ENCODE assay signal across 7 mouse cellular contexts in genomic region chr7:45538163-45539041, GRCm38 (mm10). TPM values are rescaled to one million over a fixed set of nuclear protein-coding genes. Genes with fewer than 3 reads are reported as not detected.
DNase-seq lines count a peak whose midpoint lies in the region; ATAC-seq and TF ChIP-seq lines count a peak whose summit lies in the region.

No protein-coding gene starts in this region.

- 4% methylated on average over 28 of the region's 29 CpGs for WGBS in heart, embryonic 11.5 days (ENCODE audit: insufficient replicate concordance)
- 2% methylated on average over 29 of the region's 29 CpGs for WGBS in kidney, embryonic 16.5 days
- WGBS in liver, adult 2 months: 4% methylated on average over 29 of the region's 29 CpGs
- WGBS in midbrain, embryonic 16.5 days: under 1% methylated on average over 28 of the region's 29 CpGs

- no peak overlapping the region for H3K27ac ChIP-seq in heart, embryonic 11.5 days (ENCODE audit: low read depth, low read length)
- peak overlapping the region; percentile 43; the same call in 1 of the 2 replicates for H3K27ac ChIP-seq in kidney, embryonic 16.5 days (ENCODE audit: low read length)
- peak overlapping the region; percentile 1; the same call in 1 of the 2 replicates for H3K27ac ChIP-seq in liver, adult 2 months (replicated peaks; ENCODE audit: insufficient read depth, low read depth, low read length)
- peak overlapping the region; percentile 74 for H3K27ac ChIP-seq in midbrain, embryonic 16.5 days (ENCODE audit: low read length)

- H3K36me3 ChIP-seq in heart, embryonic 11.5 days (ENCODE audit: control insufficient read depth, insufficient read depth, low read length): no peaks in the 10 kb centered on the region
- H3K36me3 ChIP-seq in kidney, embryonic 16.5 days (ENCODE audit: insufficient read depth, low read length): no peaks in the 10 kb centered on the region
- H3K36me3 ChIP-seq in liver, adult 2 months (ENCODE audit: control insufficient read depth, insufficient read depth, low read length): no peaks in the 10 kb centered on the region
- no peaks in the 10 kb centered on the region for H3K36me3 ChIP-seq in midbrain, embryonic 16.5 days (ENCODE audit: control insufficient read depth, insufficient read depth, low read length)

- 0 out of 2 replicates have a peak, but pooled peaks have one; percentile 19 for TF ChIP-seq POLR2A in liver, adult 2 months (IDR thresholded peaks at IDR 0.05; ENCODE audit: extremely low read depth, insufficient read depth, low read length)

- no peak for TF ChIP-seq CTCF in liver, adult 2 months (IDR thresholded peaks at IDR 0.05; ENCODE audit: low read depth, low read length)

- H3K9me3 ChIP-seq in heart, embryonic 11.5 days (replicated peaks; ENCODE audit: control insufficient read depth, low read length): no peaks in the 10 kb centered on the region
- no peaks in the 10 kb centered on the region for H3K9me3 ChIP-seq in kidney, embryonic 16.5 days (ENCODE audit: low read length)
- no peaks in the 10 kb centered on the region for H3K9me3 ChIP-seq in midbrain, embryonic 16.5 days (replicated peaks; ENCODE audit: control insufficient read depth, low read length, poor library complexity, severe bottlenecking)

- peak overlapping the region; percentile 55 for H3K4me3 ChIP-seq in heart, embryonic 11.5 days (ENCODE audit: low read depth, low read length)
- peak overlapping the region; percentile 61 for H3K4me3 ChIP-seq in kidney, embryonic 16.5 days (ENCODE audit: low read length)
- peak overlapping the region; percentile 58 for H3K4me3 ChIP-seq in liver, adult 2 months (ENCODE audit: insufficient read depth, low read depth, low read length)
- H3K4me3 ChIP-seq in midbrain, embryonic 16.5 days (ENCODE audit: low read depth, low read length): peak overlapping the region; percentile 55

- H3K9ac ChIP-seq in heart, embryonic 11.5 days (ENCODE audit: low read depth, low read length): peak overlapping the region; percentile 62
- H3K9ac ChIP-seq in kidney, embryonic 16.5 days (replicated peaks; ENCODE audit: low read length): peak overlapping the region; percentile 68
- peak overlapping the region; percentile 65 for H3K9ac ChIP-seq in liver, adult 2 months (ENCODE audit: low read depth, low read length)
- H3K9ac ChIP-seq in midbrain, embryonic 16.5 days (ENCODE audit: low read depth, low read length): peak overlapping the region; percentile 82

- H3K4me2 ChIP-seq in heart, embryonic 11.5 days: peak overlapping the region; percentile 90
- peak overlapping the region; percentile 83 for H3K4me2 ChIP-seq in kidney, embryonic 16.5 days (replicated peaks; ENCODE audit: low read depth, low read length)
- peak overlapping the region; percentile 78 for H3K4me2 ChIP-seq in midbrain, embryonic 16.5 days (ENCODE audit: low read length)

- peak; percentile 60; the same call in 1 of the 2 replicates for ATAC-seq in heart, embryonic 11.5 days (replicated peaks; ENCODE audit: insufficient number of reproducible peaks, low FRiP score, low TSS enrichment)
- ATAC-seq in kidney, embryonic 16.5 days (ENCODE audit: low FRiP score, low TSS enrichment): peak; percentile 78
- peak; percentile 92 for ATAC-seq in midbrain, embryonic 16.5 days

- H3K79me2 ChIP-seq in liver, adult 2 months (ENCODE audit: control insufficient read depth, insufficient read depth, low read length): no peaks in the 10 kb centered on the region

- H3K27me3 ChIP-seq in heart, embryonic 11.5 days (ENCODE audit: control insufficient read depth, insufficient read depth, low read length): no peaks in the 10 kb centered on the region
- H3K27me3 ChIP-seq in kidney, embryonic 16.5 days (ENCODE audit: insufficient read depth, low read length): no peaks in the 10 kb centered on the region
- no peaks in the 10 kb centered on the region for H3K27me3 ChIP-seq in liver, adult 2 months (ENCODE audit: control insufficient read depth, insufficient read depth, low read length)
- H3K27me3 ChIP-seq in midbrain, embryonic 16.5 days (ENCODE audit: control insufficient read depth, insufficient read depth, low read depth, low read length): no peaks in the 10 kb centered on the region

- H3K4me1 ChIP-seq in heart, embryonic 11.5 days (ENCODE audit: control insufficient read depth, insufficient read depth, low read length): peaks cover 4% of the 10 kb centered on the region
- H3K4me1 ChIP-seq in kidney, embryonic 16.5 days (ENCODE audit: insufficient read depth, low read length): peaks cover 7% of the 10 kb centered on the region
- H3K4me1 ChIP-seq in liver, adult 2 months (ENCODE audit: control insufficient read depth, insufficient read depth, low read length): peaks cover 14% of the 10 kb centered on the region
- H3K4me1 ChIP-seq in midbrain, embryonic 16.5 days (ENCODE audit: control insufficient read depth, insufficient read depth, low read length): peaks cover 6% of the 10 kb centered on the region; the same call in 1 of the 2 replicates

- DNase-seq in brain, adult 2 months (ENCODE audit: low read depth, low spot score): peak; percentile 92
- peak; percentile 81 for DNase-seq in embryo, embryonic 10.5 days (ENCODE audit: low spot score)
- DNase-seq in liver, adult 2 months (ENCODE audit: extremely low read depth, low read depth, low spot score): peak; percentile 85
- DNase-seq in testis, postnatal 10 days (ENCODE audit: low spot score): no peak

RNA-seq across cellular contexts. Expression of gene Plekha4, which starts 12.3 kb away (rescaled TPM):
- 1.1 TPM in 2 replicates for polyA plus RNA-seq in heart, embryonic 11.5 days (2014; fragmentation: Nextera tagmentation; extraction: Ambion mirVana)
- 4.4 and 5.3 TPM in 2 replicates for polyA plus RNA-seq in kidney, embryonic 16.5 days (2015; fragmentation: Nextera tagmentation; extraction: Ambion mirVana)
- 0.55 and 0.60 TPM in 2 replicates for total RNA-seq in liver, adult 2 months (2014; rRNA removed)
- 1.00 and 1.8 TPM in 2 replicates for polyA plus RNA-seq in liver, adult 2 months (2012; rRNA removed)
- polyA plus RNA-seq in midbrain, embryonic 16.5 days (2015; fragmentation: Nextera tagmentation; extraction: Ambion mirVana): 0.81 and 0.87 TPM in 2 replicates

RNA-seq across cellular contexts. Expression of gene Ppp1r15a, which starts 12.3 kb away (rescaled TPM):
- 28.5 and 28.8 TPM in 2 replicates for polyA plus RNA-seq in heart, embryonic 11.5 days (2014; fragmentation: Nextera tagmentation; extraction: Ambion mirVana)
- 24.3 and 24.8 TPM in 2 replicates for polyA plus RNA-seq in kidney, embryonic 16.5 days (2015; fragmentation: Nextera tagmentation; extraction: Ambion mirVana)
- 4.3 and 4.4 TPM in 2 replicates for total RNA-seq in liver, adult 2 months (2014; rRNA removed)
- polyA plus RNA-seq in liver, adult 2 months (2012; rRNA removed): 10.8 and 14.9 TPM in 2 replicates
- polyA plus RNA-seq in midbrain, embryonic 16.5 days (2015; fragmentation: Nextera tagmentation; extraction: Ambion mirVana): 10.5 and 13.9 TPM in 2 replicates

RNA-seq across cellular contexts. Expression of gene Hsd17b14, which starts 16.3 kb away (rescaled TPM):
- polyA plus RNA-seq in heart, embryonic 11.5 days (2014; fragmentation: Nextera tagmentation; extraction: Ambion mirVana): 0.31 and 1.5 TPM in 2 replicates
- polyA plus RNA-seq in kidney, embryonic 16.5 days (2015; fragmentation: Nextera tagmentation; extraction: Ambion mirVana): 13.5 and 15.5 TPM in 2 replicates
- total RNA-seq in liver, adult 2 months (2014; rRNA removed): not detected in 2 replicates
- polyA plus RNA-seq in liver, adult 2 months (2012; rRNA removed): not detected in 2 replicates
- 0.21 TPM in 1 of 2 replicates, not detected in the other for polyA plus RNA-seq in midbrain, embryonic 16.5 days (2015; fragmentation: Nextera tagmentation; extraction: Ambion mirVana)

RNA-seq across cellular contexts. Expression of gene Nucb1, which starts 28.2 kb away (rescaled TPM):
- 165 and 186 TPM in 2 replicates for polyA plus RNA-seq in heart, embryonic 11.5 days (2014; fragmentation: Nextera tagmentation; extraction: Ambion mirVana)
- polyA plus RNA-seq in kidney, embryonic 16.5 days (2015; fragmentation: Nextera tagmentation; extraction: Ambion mirVana): 295 and 299 TPM in 2 replicates
- total RNA-seq in liver, adult 2 months (2014; rRNA removed): 68.1 and 84.8 TPM in 2 replicates
- 307 and 310 TPM in 2 replicates for polyA plus RNA-seq in liver, adult 2 months (2012; rRNA removed)
- polyA plus RNA-seq in midbrain, embryonic 16.5 days (2015; fragmentation: Nextera tagmentation; extraction: Ambion mirVana): 107 and 119 TPM in 2 replicates

RNA-seq across cellular contexts. Expression of gene Bcat2, which starts 31.6 kb away (rescaled TPM):
- 69.1 and 73.2 TPM in 2 replicates for polyA plus RNA-seq in heart, embryonic 11.5 days (2014; fragmentation: Nextera tagmentation; extraction: Ambion mirVana)
- 87.9 and 93.2 TPM in 2 replicates for polyA plus RNA-seq in kidney, embryonic 16.5 days (2015; fragmentation: Nextera tagmentation; extraction: Ambion mirVana)
- 14.7 and 18.1 TPM in 2 replicates for total RNA-seq in liver, adult 2 months (2014; rRNA removed)
- 41.0 and 54.5 TPM in 2 replicates for polyA plus RNA-seq in liver, adult 2 months (2012; rRNA removed)
- polyA plus RNA-seq in midbrain, embryonic 16.5 days (2015; fragmentation: Nextera tagmentation; extraction: Ambion mirVana): 23.6 and 25.0 TPM in 2 replicates
